Mouse (Mus musculus): ENCODE results near the gene F11r. TPM values are rescaled to one million over a fixed set of nuclear protein-coding genes. Genes with fewer than 3 reads are reported as not detected.
A peak's percentile ranks its signal among the peaks of the same experiment; 100 is the strongest.
"Not testable (repeated sequence)": the region's sequence is repeated elsewhere in the genome, so short reads cannot be mapped to it uniquely, and the experiment has no call there.

The F11r gene
- total RNA-seq, 2 experiments from 2014 or later = 4.9 to 5.3 TPM

GRCm38 (mm10) chr1:171465749-171466412 lies 28.5 kb downstream of the F11r start:
- intact Hi-C loops (cut with DNase I) = no loop called here
- DNase-seq (ENCODE audit: low spot score in 2 of 2) = no peak

DNA sequence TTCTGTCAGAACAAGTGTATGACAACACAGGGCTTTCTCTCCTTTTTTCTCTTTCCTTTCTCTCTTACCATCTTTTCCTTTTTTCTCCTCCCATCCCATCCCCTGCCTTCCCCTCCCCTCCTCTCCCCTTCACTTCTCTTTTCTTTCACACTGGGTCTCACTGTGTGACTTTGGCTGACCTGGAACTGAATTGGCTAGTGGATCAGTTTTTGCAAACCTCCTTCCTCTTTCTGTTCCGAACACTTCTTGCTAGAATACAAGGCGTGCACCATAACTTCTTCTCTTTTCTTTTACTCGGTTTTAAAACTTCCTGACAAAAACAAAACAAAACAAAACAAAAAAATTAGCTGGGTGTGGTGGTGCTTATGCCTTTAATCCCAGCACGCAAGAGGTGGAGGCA lies 29.2 kb downstream of the F11r start:
- no peak for DNase-seq (ENCODE audit: low spot score in 2 of 2)

DNA sequence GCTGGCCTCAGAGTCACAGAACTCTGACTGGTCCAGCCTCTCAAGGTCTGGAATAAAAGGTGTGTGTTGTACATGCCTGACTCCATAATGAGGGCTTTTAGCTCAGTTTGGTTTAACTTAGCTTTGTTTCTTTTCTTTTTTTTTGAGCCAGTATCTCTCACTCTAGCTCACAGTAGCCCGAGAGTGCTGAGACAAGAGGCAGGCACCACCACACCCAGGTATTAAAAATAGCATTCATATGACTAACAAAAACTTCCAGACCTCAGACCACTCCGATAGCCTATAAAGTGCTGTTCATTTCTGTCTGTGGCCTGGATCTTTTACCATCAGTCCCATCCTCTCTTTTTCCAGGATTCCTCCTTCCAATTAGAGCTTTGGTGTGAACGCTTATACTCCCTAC lies 32.3 kb downstream of the F11r start:
- intact Hi-C loops (cut with DNase I) = no loop called here
- no peak for DNase-seq (ENCODE audit: low spot score in 2 of 2)

More for the DNA sequence above, 29.2 kb downstream of the F11r start:
- intact Hi-C loops (cut with DNase I) = no loop called here

DNA sequence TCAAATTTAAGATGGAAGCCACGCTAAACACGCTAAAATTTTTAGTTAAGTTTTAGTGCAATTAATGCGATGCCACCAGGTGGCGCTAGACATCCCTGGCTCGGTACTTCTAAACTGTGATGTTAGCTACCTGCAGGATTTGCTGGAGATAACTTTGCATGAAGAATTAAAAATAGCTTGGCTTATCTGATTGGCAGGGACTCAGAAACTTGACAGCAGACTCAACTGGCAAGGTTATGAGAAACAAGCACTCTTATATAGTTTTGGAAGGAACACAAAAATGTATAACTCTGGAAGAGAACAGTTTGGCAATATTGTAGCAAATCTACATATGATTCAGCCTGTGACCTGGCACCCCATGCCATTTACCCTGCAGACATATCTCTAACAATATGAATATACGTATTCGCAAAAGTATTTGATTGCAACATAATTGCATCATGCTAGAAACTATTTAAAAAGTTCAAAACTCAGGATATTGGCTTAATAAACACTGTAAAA lies 33.1 kb downstream of the F11r start:
- intact Hi-C loops (cut with DNase I) = no loop called here
- peak in 1 of 2 experiments; percentile 33 for DNase-seq (ENCODE audit: low spot score in 2 of 2)

- no peak for DNase-seq (ENCODE audit: low spot score in 2 of 2)
- intact Hi-C loops (cut with DNase I) = no loop called here
These were observed 33.6 kb downstream of the F11r start for GRCm38 (mm10) chr1:171470896-171471295.

DNA sequence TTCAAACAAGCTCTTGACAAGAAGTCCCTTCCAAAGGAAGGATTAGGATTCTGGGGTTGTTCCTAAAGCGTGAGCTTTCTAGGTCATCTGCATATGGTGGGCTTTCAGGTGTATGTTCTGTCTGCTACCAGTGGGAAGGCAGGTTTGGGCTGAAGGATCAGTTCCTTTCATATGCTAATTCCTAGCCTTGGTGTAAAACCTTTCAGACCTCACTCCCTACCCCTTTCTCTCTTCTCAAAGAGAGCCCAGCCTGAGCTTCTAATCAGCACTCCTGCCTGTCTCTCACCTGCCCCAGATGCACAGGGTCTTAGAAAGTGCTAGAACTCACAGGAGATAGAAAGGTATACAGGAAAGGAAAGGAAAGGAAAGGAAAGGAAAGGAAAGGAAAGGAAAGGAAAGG lies 34.1 kb downstream of the F11r start:
- DNase-seq (ENCODE audit: low spot score in 2 of 2) = no peak
- intact Hi-C loops (cut with DNase I) = no loop called here

- intact Hi-C loops (cut with DNase I) = not testable (repeated sequence)
These were observed 34.6 kb downstream of the F11r start for GRCm38 (mm10) chr1:171471941-171472340.

DNA sequence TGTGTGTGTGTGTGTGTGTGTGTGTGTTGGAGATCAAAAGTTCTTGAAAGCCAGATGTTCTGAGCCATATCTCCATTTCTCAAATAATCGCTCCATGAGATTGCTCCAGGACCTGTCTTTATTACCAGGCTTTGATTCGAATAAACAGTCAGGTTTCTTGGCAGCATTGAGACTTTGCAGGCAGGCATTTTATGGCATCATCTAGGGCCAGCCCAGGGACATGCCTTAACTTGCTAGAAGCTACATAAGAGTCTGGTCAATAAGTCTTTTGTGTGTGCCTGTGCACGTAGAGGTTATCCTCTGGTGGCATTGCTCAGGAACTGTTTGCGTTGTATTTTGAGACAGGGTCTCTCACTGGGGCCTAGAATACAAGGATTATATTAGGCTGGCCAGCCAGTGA lies 36.2 kb downstream of the F11r start:
- intact Hi-C loops (cut with DNase I) = no loop called here
- no peak for DNase-seq (ENCODE audit: low spot score in 2 of 2)

More at GRCm38 (mm10) chr1:171471941-171472340, 34.6 kb downstream of the F11r start:
- DNase-seq (ENCODE audit: low spot score in 2 of 2) = not testable (repeated sequence)

DNA sequence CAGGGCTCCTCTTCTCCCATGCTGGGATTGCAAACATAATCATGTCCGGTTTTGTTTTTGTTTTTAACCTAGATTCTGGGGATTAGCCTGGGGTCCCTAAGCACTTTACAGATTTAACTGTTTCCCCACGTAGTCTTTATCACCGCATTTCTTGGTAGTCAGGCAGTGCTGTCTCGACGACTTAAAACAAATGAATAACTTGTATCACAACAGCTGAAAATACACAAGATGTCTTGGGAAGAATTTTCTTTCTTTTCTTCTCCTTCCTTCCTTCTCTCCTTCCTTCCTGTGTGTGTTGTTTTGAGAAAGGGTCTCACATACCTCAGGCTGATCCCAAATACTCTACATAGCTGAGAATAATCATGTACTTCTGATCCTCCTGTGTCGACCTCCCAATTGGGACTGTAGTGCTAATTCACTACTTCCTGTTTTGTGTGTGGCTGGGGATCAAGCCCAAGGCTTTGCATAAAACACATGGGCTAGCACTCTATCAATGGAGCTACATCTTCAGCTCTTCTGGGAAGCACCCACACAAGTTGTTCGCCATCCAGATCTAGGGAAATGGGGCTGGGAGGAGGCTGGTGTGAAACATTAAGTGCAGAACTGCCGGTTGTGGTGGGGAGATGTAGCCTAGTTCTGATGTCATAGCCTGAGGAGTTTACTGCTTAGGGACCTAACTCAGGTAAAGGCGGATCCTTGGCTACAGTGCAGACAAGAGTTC lies 36.7 kb downstream of the F11r start:
- DNase-seq (ENCODE audit: low spot score in 2 of 2) = no peak
- intact Hi-C loops (cut with DNase I) = no loop called here

DNA sequence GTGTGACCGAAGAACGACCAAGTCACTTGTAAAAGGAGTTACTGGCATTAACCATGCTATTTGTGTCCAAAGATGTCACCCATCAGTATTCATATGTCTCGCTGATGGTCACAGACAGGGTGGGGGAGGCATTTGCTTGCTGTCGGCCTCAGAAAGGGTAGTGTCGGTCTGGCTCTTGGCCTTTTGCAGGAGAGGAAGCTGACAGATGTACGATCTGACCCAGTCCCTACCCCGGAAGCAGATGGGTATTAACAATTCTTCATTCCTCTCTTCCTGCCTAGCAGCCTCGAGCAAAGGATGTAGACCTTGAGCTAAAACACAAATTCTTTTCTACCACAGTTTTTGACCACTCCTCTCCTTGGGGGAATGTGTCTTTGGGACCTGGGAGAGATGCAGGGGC lies 39.8 kb downstream of the F11r start:
- intact Hi-C loops (cut with DNase I) = loop anchor here (5.0 kb wide), 1 partner anchor 65 kb away; the partner anchor contains the start of gene Usf1
- DNase-seq (ENCODE audit: low spot score in 2 of 2) = no peak

DNA sequence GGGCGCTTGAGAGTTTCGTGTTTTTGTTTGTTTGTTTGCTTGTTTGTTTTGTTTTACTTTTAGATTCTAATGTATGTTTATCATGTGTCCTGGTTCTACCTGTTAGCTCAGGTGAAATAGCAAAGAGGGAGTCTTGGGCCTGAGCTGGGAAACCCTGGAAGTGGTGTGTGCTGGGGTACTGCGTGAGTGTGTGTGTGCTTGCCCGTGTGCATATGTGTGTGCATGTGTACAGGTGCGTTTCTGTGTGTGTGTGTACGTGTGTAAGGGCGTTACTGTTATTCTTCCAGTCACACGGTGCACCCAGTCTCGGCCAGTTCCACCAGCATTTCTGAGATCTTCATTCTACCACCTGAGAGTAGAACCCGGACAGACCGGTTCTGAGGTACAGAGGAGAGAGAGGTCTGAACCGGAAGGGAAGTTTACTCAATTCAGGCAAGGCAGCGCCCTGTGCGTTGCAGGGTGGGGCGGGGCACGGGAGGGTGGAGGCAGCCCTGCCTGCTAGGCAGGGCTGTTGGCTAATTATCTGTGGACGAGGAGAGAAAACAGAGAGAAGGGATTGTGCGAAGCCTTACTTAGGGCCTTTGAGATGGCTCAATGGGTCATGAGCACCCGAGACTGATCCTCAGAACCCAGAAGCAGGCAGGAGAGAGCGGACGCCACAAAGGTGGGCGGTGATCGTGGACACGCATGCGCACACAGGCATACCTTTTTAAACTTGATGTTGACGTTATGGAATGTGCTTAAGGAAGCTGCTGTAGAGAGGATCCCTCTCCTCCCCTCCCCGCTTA lies 40.6 kb downstream of the F11r start:
- DNase-seq (ENCODE audit: low spot score in 2 of 2) = no peak

DNA sequence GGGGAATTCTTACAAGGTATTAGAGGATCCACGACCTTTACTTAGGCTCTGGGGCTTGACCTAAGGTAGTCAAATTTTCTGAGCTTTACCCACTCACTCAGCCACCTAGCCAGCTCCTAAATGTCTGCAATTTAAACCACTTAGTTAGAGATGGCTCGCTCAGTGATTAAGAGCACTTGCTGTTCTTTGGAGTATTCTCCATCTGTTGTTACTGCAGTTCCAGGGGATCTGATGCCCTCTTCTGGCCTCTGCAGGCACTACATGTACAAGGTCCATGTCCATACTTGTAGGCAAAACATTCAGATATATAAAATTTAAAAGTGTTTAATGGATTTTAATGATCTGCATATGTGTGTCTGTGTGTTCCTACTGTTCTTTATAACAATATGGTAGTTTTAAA lies 41.6 kb downstream of the F11r start:
- intact Hi-C loops (cut with DNase I) = loop anchor here (2.0 to 5.0 kb wide), 2 partner anchors 67 to 118 kb away; partner anchors contain the start of genes Klhdc9 and Usf1
- DNase-seq (ENCODE audit: low spot score in 2 of 2) = peak; percentile 45 to 67

More for the DNA sequence above, 40.6 kb downstream of the F11r start:
- intact Hi-C loops (cut with DNase I) = loop anchor here (2.0 to 5.0 kb wide), 2 partner anchors 66 to 117 kb away; partner anchors contain the start of genes Klhdc9 and Usf1

DNA sequence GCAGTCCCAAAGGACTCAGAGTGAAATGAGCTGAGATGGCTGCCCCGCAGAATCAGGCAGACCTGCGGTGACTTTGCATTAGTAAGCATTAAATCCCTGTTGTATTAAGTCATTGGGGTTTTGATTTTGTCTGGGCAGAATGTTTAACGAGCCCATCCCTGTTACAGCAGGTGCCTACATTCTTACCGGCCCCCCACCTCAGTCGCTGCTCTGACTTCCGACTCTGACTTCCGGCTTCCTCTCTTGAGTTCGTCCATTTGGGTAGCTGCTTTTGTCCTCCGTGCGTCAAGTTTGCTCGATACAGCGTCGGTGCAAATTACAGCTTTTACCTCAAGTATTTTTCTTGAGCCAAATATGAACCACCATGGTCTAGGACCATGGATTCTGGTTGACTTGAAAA lies 56.9 kb downstream of the F11r start:
- no peak for DNase-seq (ENCODE audit: low spot score in 2 of 2)
- intact Hi-C loops (cut with DNase I) = no loop called here

DNA sequence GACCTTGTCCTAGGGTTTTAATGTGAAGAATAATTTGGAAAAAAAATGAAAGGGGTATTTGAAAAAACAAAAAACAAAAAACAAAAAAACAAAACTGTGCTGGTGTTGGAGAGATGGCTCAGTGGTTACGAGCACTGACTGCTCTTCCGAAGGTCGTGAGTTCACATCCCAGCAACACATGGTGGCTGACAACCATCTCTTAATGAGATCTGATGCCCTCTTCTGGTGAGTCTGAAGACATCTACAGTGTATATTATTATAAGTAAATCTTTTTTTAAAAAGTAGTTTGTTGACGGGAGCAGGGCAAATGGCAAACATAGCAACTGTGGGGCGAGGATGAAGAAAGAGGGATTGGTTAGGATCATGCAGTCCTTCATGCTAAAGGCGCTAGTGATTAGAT lies 58.0 kb downstream of the F11r start:
- intact Hi-C loops (cut with DNase I) = no loop called here
- no peak for DNase-seq (ENCODE audit: low spot score in 2 of 2)

GRCm38 (mm10) chr1:171499856-171500255 lies 62.5 kb downstream of the F11r start:
- intact Hi-C loops (cut with DNase I) = no loop called here
- DNase-seq (ENCODE audit: low spot score in 2 of 2) = no peak

DNA sequence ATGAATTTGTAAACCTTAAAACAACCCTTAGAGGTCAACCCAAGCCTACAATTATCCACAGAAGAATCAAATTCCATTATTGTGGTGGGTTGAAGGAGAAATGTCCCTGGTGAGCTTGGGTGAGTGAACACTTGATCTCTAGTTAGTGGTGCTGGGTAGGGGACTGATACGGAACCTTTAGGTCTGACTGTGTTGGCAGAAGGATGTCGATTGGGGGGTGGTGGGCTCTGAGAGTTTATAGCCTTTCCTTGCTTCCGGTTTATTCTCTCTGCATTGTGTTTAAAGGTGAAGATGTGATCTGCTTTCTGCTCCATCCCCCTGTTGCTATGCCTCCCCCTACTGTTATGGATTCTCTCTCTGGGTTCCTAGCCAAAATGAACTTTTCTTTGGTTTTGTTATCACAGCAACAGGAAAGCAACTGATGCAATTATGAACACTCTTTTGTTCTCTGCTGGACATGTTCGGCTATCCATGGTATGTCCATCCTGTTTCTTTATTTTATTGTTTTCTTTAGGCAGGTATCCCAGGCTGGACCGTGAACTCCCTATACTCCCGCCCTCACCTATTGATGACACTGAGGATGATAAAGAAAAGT lies 63.8 kb downstream of the F11r start:
- DNase-seq (ENCODE audit: low spot score in 2 of 2) = no peak
- intact Hi-C loops (cut with DNase I) = no loop called here

- intact Hi-C loops (cut with DNase I) = no loop called here
- DNase-seq (ENCODE audit: low spot score in 2 of 2) = no peak
These were observed 64.3 kb downstream of the F11r start for GRCm38 (mm10) chr1:171501636-171502080.

DNA sequence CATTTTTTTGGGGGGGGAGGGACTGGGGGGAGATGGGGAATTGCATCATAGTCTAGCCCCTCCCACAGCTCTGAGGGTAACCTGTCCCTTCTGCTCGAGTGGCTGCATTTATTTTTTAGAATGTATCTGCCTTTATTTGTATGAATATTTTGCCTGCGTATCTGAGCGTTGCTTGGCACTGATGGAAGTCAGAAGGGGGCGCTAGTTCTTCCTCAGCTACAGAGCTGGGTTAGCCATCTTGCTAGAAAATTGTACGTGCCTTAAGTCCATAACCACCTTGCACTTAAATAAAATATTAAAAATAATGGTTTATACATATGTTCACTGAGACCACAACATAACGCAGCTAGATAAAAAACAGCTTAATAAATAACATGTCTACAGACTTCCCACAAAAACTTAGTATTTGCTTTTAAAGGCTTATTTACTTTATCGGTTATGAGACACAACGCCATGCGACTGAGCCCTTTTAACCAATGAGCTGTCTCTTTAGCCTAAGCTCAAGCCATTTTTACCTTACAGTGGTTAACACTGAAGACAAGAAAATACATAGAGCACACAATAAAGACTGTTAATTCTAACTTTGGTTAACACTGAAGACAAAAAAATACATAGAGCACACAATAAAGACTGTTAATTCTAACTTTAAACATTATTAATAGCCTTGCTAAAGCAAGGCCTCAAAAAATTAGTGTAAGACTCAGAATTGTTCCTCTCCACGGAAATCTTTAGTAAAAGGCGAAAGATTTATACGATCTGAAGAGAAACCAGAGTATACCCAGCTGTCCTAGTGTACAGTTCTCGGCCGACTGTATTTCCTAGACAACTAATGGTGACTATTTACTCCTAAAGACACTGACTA lies 65.3 kb downstream of the F11r start:
- intact Hi-C loops (cut with DNase I) = loop anchor here (1.0 kb wide), 2 partner anchors 91 to 112 kb away; partner anchors contain the start of gene Usf1
- DNase-seq (ENCODE audit: low spot score in 2 of 2) = no peak

DNA sequence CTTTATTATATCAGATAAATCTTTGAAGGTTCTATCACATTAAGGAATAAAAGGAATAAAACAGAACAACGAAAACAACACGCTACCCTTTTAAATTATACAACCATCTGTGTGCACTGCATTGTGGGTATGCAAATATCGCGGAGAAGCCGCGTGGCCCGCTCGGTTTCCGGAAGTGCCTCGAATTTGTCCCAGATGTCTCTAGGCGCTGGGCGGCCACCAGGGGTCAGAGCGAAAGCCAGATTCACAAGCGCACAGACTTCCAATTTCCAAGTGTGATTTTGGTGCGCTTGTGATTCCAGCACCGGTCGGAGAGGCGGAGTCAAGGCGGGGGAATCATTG lies 65.9 kb downstream of the F11r start, which contains the start of gene Alyref2:
Gene Alyref2 (plus strand): TSS at position 229 of the 342 bp plus-strand sequence.
- intact Hi-C loops (cut with DNase I) = loop anchor here (1.0 kb wide), 2 partner anchors 92 to 111 kb away; partner anchors contain the start of gene Usf1
- peak; percentile 88 to 89 for DNase-seq (ENCODE audit: low spot score in 2 of 2)
